ENCODE assay signal across 25 mouse cellular contexts in the genomic region with DNA sequence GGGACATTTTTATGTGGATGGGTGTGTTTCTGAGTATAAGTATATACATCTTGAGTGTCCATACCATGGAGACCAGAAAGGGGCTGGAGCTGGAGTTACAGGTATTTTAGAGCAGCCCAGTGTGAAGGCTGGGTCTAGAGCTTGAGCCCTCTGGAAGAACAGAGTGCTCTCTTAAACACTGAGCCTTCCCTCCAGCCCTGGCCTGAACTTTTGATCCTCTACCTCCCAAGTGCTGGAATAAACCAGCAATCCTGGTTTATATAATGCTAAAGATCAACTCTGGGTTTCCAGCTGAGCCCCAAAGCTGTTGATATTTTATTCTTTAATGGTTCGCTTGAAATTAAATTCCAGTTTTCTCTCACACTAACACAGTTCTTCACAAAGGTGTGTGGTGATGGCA.
"Had no signal": no experiment of that assay in that cellular context is flagged by ENCODE, and none has a peak within 500 bp of the region (broad histone marks: within the 10 kb centered on the region; RNA-seq: fewer than 3 reads in every experiment).

No protein-coding gene starts in this region.

- H3K4me1 ChIP-seq: forebrain, embryonic 12.5 days had no signal

- H3K27me3 ChIP-seq: embryonic facial prominence, embryonic 12.5 days; embryonic facial prominence, embryonic 13.5 days; embryonic facial prominence, embryonic 15.5 days; forebrain, embryonic 12.5 days; forebrain, embryonic 13.5 days; forebrain, embryonic 15.5 days had no signal

- H3K36me3 ChIP-seq: embryonic facial prominence, embryonic 10.5 days; embryonic facial prominence, embryonic 12.5 days; embryonic facial prominence, embryonic 13.5 days; embryonic facial prominence, embryonic 15.5 days; forebrain, embryonic 10.5 days; forebrain, embryonic 12.5 days; forebrain, embryonic 15.5 days had no signal

- H3K4me3 ChIP-seq: embryonic facial prominence, embryonic 10.5 days; embryonic facial prominence, embryonic 12.5 days; embryonic facial prominence, embryonic 13.5 days; embryonic facial prominence, embryonic 15.5 days; erythroblast, embryonic 14.5 days; forebrain, embryonic 10.5 days; forebrain, embryonic 12.5 days; forebrain, embryonic 13.5 days; forebrain, embryonic 15.5 days; gastrocnemius, adult 2 months had no signal

- DNase-seq: cerebellum, adult 18-20 months; cerebellum, adult 2 months; cerebellum, adult 8-10 months; cerebellum, adult 9-10 months; cerebellum, adult 9-11 months; cerebellum, postnatal 10 days; cerebellum, postnatal 14 days; cerebellum, postnatal 25 days; cerebellum, postnatal 36 days; embryo, embryonic 11 days; forebrain, postnatal 0 days; gastrocnemius, adult 2 months; gastrocnemius, postnatal 10 days; gastrocnemius, postnatal 14 days; gastrocnemius, postnatal 25 days; gastrocnemius, postnatal 36 days had no signal

- H3K27ac ChIP-seq: embryonic facial prominence, embryonic 10.5 days; embryonic facial prominence, embryonic 12.5 days; embryonic facial prominence, embryonic 13.5 days; embryonic facial prominence, embryonic 15.5 days; forebrain, embryonic 10.5 days; forebrain, embryonic 12.5 days; forebrain, embryonic 13.5 days; forebrain, embryonic 15.5 days; gastrocnemius, adult 2 months had no signal
